Mouse (Mus musculus): ENCODE measurements at regions not wholly inside any gene's neighbourhood (a gene's known extent, or its start where the extent isn't known, plus 50 kb on each side); places are given as distances from the start of the nearest gene placed in this dataset.

DNA sequence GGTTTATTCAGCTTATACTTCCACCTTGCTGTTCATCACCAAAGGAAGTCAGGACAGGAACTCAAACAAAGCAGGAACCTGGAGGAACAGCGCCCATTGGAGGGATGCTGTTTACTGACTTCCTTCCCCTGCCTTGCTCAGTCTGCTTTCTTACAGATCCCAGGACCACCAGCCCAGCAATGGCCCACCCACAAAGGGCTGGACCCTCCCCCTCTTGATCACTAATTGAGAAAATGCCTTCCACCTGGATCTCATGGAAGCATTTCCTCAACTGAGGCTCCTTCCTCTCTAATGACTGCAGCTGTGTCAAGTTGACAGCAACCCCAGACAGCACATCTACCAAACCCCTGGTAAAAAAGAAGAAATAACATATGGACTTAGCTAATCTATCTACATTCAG, 312.7 kb downstream of the Sox4 start:
- DNase-seq: no peak

DNA sequence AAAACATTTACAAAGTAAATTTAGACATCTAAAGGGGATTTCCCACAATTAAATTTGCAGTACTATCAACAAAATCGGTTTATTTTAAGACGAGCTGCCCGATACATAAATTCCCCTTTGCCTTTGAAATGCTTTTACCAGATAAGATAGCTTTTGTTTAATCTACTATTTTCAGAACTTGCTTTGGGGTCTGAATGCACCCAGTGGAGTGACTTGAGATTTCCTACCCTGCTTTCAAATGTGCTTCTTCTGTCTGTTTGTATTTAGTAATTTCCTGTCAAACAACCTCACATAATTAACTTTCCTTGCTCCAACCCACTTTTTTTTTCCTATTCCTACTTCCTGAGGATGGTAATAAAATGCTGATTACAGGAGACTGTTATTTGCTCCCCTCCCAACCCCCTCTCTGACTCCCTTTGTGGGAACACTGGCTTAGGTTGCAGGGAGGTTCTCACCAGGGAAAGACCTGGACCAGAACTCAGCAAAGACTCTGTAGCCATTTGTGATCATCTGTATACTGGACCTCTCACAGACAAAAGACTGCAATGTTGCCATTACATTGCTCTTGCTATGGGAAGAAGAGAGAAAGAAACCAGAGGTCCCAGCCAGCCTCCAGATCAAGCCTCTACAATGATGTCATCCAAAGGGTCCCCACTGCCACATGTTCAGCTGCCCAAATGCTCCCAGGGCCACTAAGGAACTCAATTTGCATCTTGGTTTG, 318.1 kb downstream of the Sox4 start:
- DNase-seq: no peak

DNA sequence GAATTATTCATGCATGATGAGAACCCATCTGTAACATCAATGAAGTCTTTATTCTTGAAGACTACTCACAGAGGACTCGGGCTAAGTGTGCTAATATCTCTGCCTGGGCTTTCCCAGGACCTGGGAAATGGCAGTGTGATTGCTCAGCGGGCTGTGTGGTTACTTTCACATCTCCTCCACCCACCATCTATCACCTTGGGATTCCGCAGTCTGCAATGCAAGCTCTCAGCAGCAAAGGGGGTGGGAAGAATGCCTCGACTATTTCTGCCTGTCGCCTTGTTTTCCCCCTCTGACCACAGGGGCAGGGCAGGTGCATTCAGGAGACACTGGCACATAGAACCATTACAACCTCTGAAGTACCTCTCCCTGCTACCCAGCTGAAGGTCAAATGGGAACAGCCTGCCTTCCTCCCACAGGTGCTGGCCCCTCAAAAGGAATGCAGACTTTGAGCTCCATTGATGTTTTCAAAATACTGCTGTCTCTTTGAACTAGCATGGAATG, 319.9 kb downstream of the Sox4 start:
- no peak for DNase-seq

DNA sequence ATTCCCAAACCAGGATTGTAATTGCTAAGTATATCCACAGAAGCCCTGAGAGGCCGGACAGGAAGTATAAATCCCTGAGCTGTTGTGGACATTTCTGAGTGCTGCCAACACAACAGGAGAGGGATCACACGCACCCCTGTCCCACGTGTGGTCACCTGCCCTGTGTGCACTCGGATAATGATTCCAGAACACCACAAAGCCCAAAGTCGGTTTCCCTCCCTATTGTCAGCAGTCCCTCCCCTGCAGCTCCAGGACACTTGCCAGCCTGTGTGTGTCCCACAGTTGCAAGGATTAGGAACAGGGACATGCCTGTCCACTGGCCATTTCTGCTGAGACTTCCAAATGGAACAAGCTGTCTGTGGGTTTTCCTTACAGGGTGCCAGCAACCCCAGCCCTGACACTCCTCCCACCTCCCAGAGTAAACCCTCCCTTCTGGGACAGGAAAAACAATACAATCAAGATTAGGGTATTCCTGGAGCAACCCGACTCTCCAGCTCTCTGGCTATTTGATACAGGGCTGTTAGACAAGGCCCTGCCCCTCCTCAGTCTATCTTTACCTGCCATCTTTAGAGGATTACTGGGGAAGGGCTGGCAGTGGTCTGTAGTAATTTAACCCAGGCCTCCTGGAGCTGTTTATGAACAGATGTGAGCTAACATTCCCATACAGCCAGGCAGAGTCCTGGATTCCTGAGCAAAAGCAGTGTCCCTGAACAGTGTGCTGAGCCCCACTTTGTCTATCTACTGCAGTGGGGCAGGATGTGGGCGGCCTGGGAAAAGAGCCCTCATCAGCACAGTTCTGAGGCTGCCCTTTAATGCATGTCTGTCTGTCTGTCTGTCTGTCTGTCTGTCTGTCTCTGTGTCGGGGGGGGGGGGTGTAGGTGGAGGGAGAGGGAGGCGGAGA, 323.8 kb downstream of the Sox4 start:
- DNase-seq: peak; percentile 23

DNA sequence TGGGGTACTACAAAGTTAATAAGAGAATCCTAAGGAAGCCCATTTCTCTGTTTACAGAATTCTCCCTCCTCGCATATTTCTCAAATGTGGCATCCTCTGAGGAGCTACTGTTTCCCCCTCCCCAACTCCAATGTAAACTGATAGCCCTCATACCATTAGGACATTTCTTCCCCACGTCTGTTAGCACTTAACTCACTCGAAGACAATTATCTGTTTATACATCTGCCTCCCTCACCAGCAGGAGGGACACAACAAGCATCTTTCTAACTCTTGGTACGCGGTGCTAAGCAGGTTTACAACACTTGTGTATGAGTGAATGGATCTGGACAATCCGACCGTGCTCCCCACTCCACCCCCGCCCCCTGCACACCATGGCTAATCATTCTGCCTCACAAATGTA, 324.8 kb downstream of the Sox4 start:
- no peak for DNase-seq

DNA sequence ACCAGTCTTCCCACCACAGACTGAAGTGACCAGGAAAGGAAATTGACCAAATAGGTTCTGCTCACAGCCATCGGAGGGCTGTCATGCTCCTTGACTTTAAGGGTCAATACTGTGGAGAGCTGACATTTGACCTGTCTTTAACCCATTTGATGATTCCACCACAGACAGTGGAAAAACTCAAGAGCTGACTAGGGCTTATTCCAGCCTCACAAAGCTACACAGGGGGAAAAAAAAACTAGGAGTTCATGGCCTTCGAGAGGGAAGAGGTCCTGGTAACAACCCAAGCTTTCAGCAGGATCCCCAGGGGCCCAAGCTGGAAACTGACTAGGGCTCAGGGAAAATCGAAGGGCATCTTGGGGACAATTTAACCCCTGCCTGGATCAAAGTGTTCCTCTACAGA, 334.6 kb downstream of the Sox4 start:
- no peak for DNase-seq

DNA sequence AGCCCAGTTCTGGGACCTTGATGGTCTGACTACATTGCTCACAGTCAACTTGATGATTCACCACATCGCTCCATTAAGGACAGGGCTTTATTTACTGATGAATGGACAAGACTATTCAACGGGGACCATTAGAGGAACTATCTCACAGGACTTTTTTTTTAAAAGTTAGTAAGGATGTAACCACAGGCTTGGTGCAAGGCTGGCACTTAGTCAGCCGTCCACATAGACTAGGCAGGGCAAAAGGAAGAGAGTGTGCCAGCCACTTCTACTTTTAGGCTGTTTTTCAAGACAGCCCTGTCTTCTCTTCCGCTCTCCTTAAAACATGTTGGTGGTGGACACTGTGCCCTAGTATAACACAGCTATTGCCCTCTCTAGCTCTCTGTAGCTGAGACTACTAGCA, 336.0 kb downstream of the Sox4 start:
- peak; percentile 40 for DNase-seq

DNA sequence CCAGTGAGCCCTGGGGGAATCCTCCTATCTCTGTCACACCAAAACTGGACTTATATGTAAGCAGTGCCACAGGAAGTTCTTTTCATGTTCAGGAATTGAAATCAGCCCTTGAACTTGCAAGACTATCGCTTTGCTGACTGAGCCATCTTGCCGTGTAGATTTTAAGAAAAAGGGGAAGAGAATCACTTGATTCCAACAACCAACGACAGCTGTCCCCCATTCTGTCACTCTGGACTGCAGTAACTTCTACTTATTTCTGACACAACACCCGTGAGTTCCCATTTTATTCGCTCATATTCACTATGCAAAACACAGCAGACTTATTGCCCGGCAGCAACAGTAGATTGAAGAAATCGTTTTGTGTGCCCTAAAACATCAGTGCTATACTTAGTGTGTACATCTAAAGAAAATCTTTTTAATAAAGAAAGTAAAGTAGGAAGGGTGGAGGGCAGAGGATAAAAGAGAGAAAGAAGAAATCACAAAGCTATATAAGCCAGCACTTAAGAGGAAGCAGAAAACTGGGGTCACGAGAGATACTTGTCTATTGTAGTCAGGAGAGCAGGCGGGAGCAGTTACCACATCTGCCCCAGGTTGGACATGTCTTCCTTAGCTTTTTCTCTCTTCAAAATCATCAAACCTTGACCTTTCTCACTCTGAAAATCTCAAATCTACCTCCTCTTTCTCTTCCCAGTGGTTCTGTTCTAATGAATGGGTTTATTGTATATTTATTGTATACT, 336.7 kb downstream of the Sox4 start:
- DNase-seq: no peak

DNA sequence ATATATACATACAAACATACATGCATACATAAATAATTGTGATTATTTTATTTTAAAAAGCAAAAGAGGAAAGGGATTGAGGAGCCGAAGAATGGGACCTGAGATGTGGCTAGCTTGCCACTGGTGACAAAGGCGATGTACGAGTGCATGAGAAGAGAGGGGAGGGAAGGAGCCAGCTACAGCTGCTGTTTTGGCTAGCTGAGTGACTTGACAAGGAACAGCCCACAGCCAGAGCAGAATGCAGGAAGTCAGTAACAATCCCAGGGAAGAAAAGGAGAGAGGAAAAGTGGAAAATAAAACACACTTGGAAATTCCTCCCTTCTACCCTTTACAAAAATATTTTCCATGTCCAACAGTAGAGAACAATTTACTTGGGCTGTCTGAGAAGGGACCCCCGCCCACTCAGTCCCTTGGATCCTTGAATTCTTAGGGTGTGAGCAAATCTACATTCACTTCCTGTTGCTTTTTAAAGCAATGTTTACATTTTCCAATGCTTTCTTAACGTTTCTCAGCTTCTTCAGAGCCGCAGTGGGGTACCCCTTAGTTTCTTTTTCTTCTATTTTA, 345.9 kb downstream of the Sox4 start:
- no peak for DNase-seq

DNA sequence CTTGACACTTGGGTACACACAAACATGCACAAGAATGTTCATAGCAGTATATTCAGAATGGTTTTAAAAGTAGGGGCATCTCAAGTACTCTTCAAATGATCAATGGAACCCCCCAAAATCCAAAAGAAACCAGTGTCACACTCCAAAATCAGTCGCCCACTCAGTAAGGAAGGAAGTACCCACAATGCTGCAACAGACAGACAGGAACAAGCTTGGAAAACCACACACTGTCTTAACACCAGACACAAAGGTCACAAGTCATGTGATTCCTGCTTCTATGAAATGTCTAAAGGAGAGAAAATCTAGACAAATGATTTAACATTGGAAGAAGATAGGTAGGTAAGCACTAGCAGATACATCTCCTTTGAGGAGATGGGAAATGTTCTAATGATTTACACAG, 346.9 kb downstream of the Sox4 start:
- no peak for DNase-seq

DNA sequence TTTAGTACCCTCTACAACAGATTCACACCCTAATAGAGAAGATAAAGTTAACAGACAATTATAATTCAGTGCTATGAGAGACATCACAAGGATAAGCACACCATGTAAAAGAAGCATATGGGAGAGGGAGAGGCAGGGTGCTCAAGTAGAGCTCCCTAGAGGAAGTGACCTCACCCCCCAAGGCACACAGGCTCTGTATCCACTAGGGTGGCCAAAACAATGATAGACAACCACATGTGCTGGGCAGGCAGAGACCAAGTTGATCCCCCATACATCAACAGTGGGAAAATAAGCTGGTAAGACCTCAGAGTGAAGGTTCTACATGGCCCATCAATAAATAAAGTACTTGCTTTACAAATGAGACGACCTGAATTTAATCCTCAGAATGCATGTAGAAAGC, 347.7 kb downstream of the Sox4 start:
- no peak for DNase-seq

DNA sequence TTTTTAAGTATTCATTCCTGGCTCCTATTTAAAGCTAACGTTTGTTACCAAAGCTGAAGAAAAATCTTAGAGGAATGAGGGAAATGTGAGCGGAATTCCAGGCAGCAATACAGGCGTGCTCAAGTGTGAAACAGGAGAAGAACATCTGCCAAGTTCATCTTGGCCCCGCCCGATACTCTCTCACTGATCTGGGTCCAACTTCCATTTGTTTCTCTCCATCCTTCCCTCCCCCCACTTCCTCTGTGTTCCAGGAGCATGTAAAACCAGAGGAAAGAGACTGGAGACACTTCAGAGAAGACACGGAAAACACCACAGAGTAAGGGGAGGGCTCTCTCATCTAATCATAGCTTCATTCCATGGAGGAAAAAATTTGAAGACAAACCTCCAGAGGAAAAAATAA, 346.7 kb downstream of the Gm11361 start:
- peak; percentile 17 for DNase-seq

DNA sequence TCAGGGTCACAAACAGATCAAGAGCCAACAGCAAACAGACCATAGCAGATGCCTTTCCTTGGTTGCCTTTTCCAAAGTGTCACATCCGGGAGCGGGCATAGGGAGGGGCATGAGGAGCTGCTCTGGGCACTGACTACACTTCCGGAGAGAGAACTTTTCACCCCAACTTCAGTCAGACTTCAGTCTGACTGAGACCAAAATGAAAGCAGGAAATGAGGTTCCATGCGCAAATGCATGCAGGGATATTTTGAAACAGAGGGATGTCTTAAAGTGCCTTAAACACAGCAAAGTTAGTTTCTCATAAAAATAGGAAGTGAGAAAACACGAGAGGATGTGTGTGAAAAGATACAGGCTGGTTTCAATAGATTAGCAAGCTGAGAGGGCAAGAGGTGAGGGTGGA, 343.5 kb downstream of the Gm11361 start:
- peak; percentile 38 for DNase-seq

DNA sequence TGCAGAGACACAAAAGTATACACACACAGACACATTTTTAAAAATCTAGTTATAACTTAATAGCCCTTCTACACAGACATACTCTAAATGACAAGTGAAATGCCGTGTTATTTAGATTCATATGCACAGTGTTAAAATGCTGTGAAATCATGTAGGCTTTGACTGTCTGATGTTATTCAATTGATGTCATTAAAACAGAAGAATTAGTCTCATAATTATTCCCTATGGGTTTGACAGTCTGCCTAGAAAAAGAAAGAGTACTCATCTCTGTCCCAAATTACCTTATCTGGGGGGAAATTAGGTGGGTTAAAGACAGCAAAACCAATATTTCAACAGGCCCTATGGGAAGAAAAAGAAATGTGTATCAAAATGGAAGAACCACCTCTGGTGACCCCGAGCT, 339.0 kb downstream of the Gm11361 start:
- no peak for DNase-seq

DNA sequence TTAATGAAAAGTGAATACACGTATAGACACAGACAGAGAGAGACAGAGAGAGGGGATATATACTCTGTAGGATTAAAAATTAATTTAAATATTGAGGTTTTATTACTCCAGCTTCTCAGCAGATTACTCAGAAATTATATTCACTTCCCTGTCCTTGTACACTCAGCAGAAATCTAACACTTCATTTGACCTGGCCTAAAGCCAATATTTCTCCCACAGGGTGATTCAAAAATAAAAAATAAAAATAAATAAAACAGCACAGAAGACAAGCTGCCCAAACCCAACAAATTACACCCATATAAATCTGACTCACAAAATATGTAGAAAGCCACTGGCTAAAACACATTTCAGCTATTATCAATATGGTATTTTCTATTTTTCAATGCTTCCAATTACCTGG, 334.8 kb downstream of the Gm11361 start:
- peak; percentile 55 for DNase-seq

DNA sequence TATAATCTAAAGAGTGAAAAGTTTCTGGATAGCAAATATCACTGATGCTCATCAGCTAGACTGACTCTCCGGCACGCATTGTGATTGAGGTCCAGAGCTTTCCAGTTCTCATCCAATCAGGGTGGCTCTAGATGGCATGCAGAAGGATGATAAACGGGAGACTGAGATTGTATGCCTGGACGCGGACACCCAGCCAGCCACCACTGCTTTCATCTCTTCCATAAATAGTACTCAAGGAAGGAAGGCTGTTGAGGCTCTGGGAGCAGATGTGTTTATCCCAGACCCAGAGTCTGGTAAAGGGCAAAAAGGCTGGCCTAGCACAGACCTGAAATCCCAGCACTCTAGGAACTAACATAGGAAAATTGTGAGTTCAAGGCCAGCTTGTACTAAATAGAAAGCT, 330.6 kb downstream of the Gm11361 start:
- no peak for DNase-seq

DNA sequence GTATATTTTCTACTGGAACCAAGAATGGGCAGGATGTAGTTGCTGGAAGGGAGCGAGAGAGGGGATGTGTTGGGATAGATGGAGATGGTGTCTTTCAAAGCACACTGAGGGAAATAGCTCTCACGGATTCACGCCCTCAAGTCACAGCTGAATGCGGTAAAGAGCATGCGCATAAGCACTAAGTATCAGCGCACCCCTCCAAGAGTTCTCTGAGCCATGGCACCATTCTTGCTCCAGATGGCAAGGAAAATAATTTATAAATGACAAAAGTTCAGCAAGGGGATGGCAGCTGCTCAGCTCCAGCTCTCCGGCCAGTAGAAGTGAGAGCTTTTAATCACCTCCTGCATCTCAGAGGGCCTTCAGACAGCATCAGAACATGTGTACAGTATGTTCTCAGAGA, 329.4 kb downstream of the Gm11361 start:
- DNase-seq: no peak

DNA sequence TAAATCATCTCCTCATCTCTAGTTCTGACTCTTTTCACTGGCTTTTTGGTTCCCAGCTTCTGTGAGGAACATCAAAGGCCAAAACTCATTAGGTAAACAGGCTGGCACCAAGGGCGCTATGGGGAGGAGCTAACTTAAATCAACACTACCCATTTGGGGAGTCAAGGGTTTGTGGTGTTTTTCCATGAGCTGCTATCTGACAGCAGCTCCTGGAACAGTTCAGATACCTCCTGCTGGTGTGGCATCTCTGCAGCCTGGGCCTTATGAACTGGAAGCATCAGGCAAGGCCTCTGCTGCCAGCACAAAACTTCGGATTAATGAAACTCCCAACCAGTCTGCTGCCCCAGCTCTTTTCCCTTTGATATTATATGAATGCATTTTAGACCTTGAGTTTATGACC, 328.8 kb downstream of the Gm11361 start:
- DNase-seq: no peak

DNA sequence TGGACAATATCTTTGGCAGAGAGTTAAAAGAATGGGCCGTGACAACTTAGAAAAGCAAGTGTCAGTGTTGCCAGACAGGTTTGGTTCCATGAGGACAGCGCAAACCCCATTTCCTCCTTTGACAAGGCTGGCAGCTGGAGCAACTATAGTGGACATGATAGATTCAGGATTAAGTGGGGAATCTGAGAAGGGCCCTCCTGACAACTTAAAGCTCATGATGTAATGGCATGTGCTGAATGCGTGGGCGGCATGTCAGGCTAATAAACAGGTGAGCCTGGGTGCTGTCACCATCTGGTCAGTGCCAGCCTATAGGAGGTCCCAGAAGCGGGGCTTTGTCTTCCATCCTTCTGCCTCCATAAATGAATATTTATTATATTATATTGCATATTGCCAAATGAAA, 326.3 kb downstream of the Gm11361 start:
- DNase-seq: no peak

DNA sequence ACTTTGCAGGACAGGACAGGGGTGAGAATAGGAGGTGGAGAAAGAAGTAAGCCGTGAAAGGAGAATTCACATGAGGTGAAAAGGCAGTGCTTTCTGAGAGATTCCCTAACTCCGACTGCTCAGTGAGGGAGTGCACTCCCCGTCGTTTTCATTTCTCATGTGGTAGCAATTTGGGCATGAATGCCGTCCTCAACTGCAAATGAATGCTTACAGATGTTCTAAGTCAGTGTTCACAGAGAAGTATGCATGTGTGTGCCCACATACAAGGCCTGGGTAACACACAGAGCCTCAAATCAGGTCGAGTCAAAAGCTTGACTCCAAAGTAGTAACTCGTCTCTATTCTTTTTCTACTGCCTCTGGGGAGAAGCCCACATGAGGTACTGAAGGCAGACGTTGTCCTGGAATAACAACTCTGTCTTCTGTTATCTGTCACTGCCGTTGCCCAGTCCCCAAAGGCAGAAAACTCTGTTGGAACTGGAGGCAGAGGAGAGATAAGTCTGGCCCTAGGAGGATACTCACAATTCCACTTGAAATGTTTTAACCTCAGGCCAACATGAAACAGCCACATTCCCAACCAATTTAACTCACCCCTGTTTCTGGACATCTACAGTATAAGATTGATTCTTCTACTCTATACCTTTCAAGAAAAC, 318.0 kb downstream of the Gm11361 start:
- no peak for DNase-seq

DNA sequence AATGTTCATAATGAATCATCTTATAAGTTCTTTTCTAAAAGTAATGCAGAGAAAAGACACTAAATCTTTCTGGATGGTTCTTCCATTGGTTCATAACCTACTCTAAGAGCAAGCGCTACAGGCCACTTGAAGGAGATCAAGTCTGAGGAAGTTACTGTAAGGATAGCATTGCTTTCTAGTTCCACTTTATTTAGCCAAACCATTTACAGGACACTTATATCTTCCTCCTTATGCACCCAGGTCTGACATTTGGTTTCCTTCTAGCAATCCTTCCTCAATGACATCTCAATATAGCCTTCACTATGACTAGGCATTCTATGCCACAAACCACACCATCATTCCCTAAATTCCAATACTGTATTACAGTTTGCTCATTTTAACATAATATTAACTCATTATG, 316.0 kb downstream of the Gm11361 start:
- DNase-seq: no peak

DNA sequence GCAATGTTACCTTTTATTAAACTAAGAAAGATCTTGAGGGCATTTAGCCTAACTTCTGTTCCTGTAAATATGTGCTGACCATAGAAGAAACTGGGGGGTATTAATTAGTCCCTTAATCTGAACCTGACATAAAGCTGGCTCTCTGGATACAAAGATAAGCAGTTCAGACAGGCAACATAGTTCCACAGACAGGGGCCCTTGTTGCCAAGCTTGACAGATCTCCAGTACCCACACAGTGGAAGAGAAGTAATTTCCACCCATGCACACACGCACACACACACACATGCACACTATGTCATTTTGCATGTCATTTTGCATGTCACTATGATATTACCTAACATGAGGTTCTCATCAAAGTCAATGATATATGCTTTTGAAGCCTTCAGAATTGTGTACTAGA, 315.1 kb downstream of the Gm11361 start:
- DNase-seq: no peak

All from adrenal gland, adult 2 months (tissue).